Mouse (Mus musculus) heart, postnatal 36 days (tissue): ENCODE results near the gene Scyl2. TPM values are rescaled to one million over a fixed set of nuclear protein-coding genes. Genes with fewer than 3 reads are reported as not detected.

Source experiments
- DNase-seq, 2 experiments: peaks; one replicate each; pipeline ENCODE4 v3.0.0; 2021 to 2022
- intact Hi-C: fragments of 180-260 bp; cut with DNase I; formaldehyde crosslinking; loops from one replicate; pipeline ENCODE4 v1.15.1; 2025
- total RNA-seq, 2 experiments: library from RNA; stranded (reverse); gene quantifications; 2 replicates each; pipeline ENCODE4 v1.2.3; 2021

Gene Scyl2
- total RNA-seq, 2 experiments from 2014 or later, result 15.8 to 16.6 TPM

GRCm38 (mm10) chr10:89624196-89624595, 61.9 kb downstream of the Scyl2 start:
- DNase-seq, result no peak
- intact Hi-C loops, result no loop called here

- intact Hi-C loops, result no loop called here
- DNase-seq, result no peak
Observed at GRCm38 (mm10) chr10:89621129-89621528, 65.0 kb downstream of the Scyl2 start, which contains the start of gene Slc17a8. Slc17a8 (minus strand) TSS chr10:89621253.

- no peak for DNase-seq
- intact Hi-C loops, result no loop called here
Observed at GRCm38 (mm10) chr10:89599311-89599710, 86.8 kb downstream of the Scyl2 start.

- DNase-seq, result no peak
- intact Hi-C loops, result no loop called here
Observed at GRCm38 (mm10) chr10:89597275-89597674, 88.8 kb downstream of the Scyl2 start.

- DNase-seq, result no peak
- intact Hi-C loops, result no loop called here
Observed at GRCm38 (mm10) chr10:89595935-89596334, 90.2 kb downstream of the Scyl2 start.

- intact Hi-C loops, result no loop called here
Observed at GRCm38 (mm10) chr10:89595514-89595913, 90.6 kb downstream of the Scyl2 start.

GRCm38 (mm10) chr10:89594309-89594708, 91.8 kb downstream of the Scyl2 start:
- intact Hi-C loops, result no loop called here
- no peak for DNase-seq

More at GRCm38 (mm10) chr10:89595514-89595913, 90.6 kb downstream of the Scyl2 start:
- DNase-seq, result no peak

- no peak for DNase-seq
- intact Hi-C loops, result no loop called here
Observed at GRCm38 (mm10) chr10:89592797-89593196, 93.3 kb downstream of the Scyl2 start.

- no peak for DNase-seq
Observed at GRCm38 (mm10) chr10:89589877-89590276, 96.2 kb downstream of the Scyl2 start.

More at GRCm38 (mm10) chr10:89589877-89590276, 96.2 kb downstream of the Scyl2 start:
- intact Hi-C loops, result no loop called here

Other genes starting within 250 kb of the Scyl2 start
- 1 to 10 TPM; 2.2 to 2.4 TPM for gene Gas2l3, start 242.3 kb downstream of the Scyl2 start, total RNA-seq
- gene Nr1h4, start 152.7 kb downstream of the Scyl2 start, total RNA-seq, result under 1 TPM; 0.43 to 0.64 TPM
- not detected for gene Slc17a8, start 65.0 kb downstream of the Scyl2 start, total RNA-seq
- gene Actr6, start 46.0 kb upstream of the Scyl2 start, total RNA-seq, result 10 to 100 TPM; 10.7 to 12.9 TPM
- 10 to 100 TPM; 23.5 to 25.4 TPM for gene Uhrf1bp1l, start 58.7 kb upstream of the Scyl2 start, total RNA-seq
- under 1 TPM; 0.30 to 0.44 TPM for gene Anks1b, start 187.2 kb upstream of the Scyl2 start, total RNA-seq